Mouse (Mus musculus): ENCODE measurements at regions not wholly inside any gene's neighbourhood (a gene's known extent, or its start where the extent isn't known, plus 50 kb on each side); places are given as distances from the start of the nearest gene placed in this dataset.
"Not testable (repeated sequence)": the region's sequence is repeated elsewhere in the genome, so short reads cannot be mapped to it uniquely, and the experiment has no call there.

DNA sequence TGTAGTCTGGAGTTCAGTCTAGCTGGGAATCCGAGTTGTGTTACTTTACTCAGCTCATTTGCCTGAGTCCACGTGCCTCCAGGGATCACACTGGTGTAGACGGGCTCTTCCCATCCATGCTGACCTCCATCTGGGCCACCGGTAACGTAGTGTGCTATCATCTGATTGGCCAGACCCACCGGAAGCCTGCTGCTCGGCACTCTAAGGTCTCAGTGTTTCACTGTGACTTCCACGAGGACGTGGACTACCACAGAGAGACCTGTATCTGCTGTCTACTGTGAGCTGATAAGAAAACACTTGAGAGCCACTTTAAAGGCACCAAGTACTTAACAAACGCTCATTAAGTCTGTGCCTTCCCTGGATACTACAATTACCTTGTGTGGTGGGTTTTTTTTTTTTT is 262.8 kb upstream of the Nr5a2 start:
- DNase-seq (ENCODE audit: low spot score in 2 of 2) = no peak

DNA sequence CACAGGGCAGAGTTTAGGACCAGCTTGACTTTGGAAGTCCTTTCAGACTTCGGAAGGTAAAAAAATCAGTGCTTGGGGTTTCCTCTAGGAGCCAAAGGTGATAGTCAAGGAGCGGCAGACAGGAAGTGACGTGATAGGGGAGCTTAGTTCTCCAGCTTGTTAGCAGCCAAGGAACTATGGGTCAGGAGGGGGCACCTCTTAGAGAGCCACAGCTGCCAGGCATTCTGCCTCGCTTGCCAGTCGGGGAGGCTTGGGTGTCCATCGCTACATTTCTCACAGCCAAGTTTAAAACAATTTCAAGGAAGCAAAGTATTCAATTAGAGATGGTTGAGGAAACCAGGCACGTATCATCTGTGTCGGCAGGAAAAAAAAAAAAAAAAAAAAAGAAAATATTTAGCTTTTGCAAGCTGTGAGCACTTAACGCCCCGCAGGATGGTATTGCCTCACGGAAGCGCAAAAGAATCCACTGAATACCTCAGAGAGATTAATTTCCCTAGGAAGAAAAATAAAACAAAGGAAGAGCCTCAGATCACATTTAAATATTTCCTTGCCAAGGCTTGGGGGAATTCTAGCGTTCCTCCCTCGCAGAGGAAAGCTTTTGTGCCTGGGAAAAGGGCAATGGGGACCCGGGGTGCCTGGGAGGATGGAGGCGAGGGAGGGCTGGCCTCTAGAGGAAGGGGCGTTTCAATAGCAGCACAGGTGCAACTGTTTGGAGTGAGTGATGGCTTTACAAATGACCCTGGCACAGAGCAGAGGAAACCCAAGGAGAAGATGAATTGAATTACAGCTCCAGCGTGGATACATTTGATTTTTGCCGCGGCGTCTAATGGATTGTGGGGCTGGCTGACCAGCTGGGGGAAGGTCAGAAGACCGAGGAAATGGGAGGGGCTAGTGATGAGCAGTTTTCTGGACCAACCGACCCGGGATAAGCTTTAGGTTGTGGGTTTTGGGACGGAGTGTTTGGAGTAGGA is 261.1 kb upstream of the Nr5a2 start:
- DNase-seq (ENCODE audit: low spot score in 2 of 2) = no peak

DNA sequence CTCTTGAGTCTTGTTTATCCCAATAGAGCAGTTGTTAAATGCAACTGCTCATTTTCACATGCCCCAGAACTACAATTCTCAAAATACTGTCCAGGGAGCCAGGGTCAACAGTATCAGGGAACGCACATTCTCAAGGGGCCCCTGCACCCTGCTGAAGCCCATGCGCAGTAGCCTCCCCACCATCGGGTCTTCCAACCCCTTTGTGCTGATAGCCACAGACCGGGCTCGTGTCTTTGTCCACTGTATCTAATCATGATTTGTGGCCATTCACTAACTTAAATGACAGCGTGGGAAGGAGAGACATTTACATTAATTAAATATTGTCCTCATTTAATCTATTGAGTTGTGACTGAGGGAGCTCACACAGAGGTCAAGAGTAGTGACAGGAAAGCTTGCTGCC is 260.0 kb upstream of the Nr5a2 start:
- DNase-seq (ENCODE audit: low spot score in 2 of 2) = no peak

DNA sequence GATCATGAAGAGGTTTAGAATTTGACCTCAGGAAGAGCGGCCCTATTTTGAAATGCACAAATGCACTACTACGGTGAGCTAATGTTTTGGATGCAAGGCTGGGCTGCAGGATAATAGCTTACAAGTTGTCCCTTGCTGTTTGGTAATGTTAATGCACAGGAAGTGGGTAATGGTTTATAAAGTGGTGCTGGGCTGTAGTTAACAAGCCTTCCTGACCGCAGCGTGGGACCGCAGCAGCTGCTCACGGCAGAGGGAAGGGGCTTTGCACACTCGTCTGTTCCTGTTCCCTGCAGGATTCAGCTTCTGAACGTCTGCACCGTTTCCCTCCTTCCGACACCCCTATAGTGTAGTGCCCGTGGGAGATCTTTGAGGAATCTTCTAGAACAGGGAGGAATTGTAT is 258.4 kb upstream of the Nr5a2 start:
- DNase-seq (ENCODE audit: low spot score in 2 of 2) = no peak

DNA sequence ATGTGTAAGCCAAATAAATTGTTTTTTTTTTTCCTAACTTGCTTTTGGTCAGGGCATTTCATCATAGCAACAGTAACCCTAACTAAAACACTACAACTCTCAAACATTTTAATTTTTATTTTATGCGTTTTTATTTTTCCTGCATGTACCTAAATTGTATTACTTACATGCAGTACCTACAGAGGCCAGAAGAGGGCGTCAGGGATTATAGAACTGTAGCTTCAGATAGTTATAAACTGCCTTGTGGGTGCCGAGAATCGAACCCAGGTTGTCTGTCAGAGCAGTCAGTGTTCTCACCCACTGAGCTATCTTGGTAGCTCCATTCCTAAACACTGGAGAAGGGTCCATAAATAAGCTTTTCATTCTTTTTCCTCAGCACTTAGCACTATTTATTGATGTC is 257.8 kb upstream of the Nr5a2 start:
- no peak for DNase-seq (ENCODE audit: low spot score in 2 of 2)

DNA sequence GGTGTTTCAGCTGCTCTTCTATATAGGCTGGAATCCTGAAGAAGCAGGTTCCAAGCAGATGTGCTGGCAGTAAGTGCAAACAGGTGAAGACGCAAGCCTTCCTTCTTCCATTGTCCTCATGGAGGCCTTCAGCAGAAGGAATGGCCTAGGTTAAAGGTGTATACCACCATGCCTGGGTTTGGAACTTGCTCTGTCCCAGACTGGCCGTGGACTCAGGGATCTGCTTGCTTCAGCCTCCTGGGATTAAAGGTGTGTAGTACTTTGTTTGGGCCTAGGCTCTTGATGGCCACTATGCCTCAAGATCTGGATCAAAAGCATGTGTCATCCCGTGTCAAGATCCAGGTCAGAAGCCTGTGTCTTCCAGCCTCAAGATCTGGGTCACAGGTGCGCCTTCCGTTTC is 257.0 kb upstream of the Nr5a2 start:
- DNase-seq (ENCODE audit: low spot score in 2 of 2) = no peak

DNA sequence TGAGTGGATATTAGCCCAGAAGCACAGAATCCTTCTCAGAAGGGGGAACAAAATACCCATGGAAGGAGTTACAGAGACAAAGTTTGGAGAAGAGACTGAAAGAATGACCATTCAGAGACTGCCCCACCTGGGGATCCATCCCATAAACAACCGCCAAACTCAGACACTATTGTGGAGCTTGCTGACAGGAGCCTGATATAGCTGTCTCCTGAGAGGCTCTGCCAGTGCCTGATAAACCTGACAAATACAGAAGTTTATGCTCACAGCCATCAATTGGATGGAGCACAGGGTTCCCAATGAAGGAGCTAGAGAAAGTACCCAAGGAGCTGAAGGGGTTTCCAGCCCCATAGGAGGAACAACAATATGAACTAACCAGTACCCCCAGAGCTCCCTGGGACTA is 254.1 kb upstream of the Nr5a2 start:
- not testable (repeated sequence) for DNase-seq (ENCODE audit: low spot score in 2 of 2)

DNA sequence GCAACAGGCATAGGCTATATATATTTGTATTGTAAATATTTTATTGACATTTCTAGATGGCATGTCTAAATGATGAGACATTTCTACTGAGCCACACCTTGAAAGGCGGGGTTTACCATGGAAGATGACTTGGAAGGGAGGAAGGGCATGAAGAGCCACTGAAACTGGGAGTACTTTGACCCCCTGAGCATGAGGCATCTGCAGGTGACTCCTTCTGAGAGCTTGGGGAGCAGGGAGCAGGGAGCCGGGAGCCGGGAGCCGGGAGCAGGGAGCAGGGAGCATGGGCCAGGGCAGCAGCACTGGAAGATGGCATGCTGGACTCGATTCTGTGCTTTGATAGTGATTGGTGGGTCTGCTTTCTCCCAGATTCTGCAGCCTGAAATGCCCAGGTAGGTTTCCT is 253.5 kb upstream of the Nr5a2 start:
- no peak for DNase-seq (ENCODE audit: low spot score in 2 of 2)

DNA sequence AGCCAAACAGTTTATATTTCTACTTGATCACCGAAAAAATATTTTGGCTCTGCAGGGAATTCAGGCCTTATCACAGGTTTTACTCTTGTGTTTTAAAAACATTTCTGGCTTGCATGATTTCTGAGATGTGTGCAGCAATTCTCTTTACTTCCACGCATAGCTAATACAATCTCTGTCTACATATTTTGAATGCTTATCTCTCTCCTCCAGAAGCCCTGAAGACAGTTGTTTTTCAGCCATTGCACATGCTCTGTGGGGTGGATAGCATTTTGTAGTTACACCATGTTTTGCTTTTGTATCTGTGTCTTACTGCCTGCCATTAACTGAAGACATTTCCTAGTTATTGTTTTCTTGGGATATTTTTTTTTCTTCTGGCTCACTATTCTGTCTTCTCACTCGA is 252.6 kb upstream of the Nr5a2 start:
- no peak for DNase-seq (ENCODE audit: low spot score in 2 of 2)

DNA sequence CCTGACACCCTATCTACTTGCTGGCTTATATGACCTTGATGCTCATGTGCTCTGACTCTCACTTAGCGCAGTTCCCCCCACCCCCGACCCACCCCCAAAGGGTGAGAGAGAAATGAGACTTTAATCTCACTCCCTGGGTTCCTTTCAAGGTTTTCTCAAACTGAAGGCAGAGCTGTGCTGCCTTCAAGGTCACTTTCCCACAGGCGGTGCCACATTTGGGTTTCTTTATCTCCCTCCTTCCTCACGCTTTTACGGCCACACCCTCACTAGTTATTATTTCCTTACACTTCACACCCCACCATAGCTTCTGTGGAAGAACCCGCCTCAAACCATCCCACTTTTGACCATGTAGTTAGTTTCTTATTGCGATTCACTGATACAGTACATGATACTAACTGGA is 244.1 kb upstream of the Nr5a2 start:
- DNase-seq (ENCODE audit: low spot score in 2 of 2) = no peak

DNA sequence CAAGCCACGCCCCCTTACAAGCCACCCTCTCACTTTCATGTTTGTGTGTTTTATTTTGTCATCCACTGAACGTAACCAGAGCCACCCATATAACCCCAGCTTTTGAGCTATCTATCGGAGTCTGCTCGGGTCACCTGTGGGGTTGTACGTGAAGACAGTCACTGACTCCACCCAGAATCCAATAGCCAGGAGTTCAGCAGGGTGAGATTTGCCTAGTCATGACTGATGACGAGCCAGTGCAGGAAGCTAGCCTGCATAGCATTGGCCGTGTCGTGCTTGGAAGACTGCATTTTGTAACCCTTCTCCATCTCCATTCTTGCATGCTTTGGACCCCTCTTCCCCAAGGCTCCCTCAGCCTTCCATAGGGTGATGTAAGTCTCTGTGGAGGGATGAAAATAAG is 243.3 kb upstream of the Nr5a2 start:
- DNase-seq (ENCODE audit: low spot score in 2 of 2) = no peak

DNA sequence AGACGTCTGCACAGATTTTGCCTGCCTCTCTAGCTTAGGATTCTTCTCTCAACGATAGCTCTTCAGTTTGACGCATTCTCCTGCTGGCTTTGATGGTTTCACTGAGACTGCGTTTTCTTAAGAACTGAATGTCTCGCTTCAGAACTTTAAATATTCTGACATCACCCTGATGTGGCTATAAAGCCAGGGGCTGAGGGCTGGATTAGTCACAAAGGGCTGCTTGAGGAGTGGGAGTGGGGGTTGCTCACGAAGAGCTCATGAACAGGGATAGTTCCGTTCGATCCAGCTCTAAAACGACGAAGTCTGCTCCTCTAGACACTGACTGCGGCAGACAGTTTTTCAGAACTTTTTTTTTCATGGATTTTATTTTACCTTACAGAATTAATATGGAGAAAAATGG is 240.7 kb upstream of the Nr5a2 start:
- no peak for DNase-seq (ENCODE audit: low spot score in 2 of 2)

DNA sequence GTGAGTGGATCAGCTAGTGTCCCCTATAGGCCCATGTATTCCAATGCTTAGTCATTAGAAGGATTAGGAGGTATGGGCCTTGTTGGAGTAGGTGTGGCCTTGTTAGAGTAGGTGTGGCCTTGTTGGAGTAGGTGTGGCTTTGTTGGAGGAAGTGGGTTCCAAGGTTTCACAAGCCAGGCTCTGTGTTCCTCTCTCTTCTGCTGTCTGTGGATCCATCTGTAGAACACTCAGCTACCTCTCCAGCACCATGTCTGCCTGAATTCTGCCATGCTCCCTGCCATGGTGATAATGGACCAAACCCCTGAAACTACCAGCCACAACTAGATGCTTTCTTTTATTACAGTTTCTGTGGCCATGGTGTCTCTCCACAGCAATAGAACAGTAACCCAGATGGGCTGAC is 235.7 kb upstream of the Nr5a2 start:
- DNase-seq (ENCODE audit: low spot score in 2 of 2) = no peak

DNA sequence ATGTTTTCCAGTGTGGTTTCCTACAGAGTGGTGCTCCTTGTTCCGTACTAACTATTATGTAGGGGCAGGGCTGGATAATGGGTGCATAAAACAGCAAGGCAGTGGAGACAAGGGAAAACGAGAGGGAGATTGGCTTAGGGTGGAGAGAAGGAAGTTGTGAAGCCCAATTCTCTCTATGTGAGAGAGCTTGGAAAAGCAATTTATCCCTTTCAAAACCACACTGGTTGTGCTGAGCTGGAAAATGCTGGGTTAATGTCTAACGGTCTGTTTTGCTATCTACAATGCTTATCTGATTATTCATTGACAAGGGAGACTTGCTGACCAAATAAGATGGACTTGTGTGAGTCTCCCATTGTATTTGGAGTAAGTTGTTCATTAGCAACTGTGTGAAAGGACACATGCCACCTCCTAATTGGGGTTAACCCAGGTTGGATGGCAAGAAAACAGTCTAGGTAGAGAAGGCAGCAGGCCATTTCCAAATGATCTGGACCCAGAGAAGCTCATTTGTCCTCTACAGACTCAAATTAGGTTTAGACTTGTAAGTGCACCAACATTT is 234.9 kb upstream of the Nr5a2 start:
- DNase-seq (ENCODE audit: low spot score in 2 of 2) = no peak

DNA sequence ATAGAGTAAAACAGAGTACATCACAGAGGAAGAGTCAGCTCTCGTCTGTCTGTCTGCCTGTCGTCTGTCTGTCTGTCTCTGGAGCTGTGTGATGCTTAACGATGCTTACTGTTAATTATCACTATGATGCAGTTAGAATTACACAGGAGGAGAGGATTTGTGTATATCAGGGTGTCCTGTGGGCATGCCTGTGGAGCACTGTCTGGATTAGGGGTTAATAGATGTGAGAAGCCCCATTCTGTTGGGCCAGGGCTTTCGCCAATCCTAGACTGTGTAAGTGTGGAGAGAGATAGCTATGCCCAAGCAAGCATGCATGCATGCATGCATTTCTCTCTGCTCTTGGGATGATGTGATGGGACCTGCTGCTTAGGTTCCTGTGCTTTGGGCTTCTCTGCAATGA is 218.0 kb upstream of the Nr5a2 start:
- no peak for DNase-seq (ENCODE audit: low spot score in 2 of 2)

DNA sequence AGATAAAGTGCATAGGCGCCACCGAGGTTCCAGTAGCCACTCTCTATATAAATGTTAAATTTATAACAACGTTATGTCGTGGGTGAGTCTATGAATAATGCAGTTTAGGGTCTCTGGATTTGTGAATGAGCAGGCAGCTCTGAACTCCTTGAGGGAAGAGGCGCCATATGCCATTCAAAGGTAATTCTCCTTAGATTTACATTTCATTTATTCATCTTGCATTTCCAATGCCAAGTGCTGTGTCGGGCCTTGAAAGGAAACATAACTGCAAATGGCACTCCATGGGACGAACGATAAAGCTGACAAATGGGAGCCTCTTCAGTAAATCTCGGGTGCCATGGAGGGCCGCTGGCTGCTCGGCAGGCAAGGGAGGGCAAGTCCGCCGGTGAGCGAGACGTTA is 216.4 kb upstream of the Nr5a2 start:
- no peak for DNase-seq (ENCODE audit: low spot score in 2 of 2)

DNA sequence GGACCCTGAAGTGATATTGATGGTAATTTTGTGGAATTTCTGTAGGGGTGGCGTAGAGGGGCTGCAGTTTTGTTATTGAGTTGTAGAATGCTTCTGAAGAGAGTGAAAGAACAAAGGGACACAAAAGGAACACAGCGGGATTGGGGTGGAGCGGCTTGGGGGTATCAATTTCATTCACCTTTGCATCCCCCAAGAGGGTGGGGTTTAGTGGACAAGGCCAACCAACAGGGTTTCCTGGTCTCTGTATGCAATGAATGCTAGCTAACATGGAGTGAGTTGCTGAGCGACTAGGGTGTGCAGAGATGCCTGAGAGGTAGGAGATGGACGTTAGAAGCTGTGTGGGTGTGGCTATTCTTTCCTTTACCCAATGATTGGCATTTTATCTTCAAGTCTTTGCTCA is 213.8 kb upstream of the Nr5a2 start:
- DNase-seq (ENCODE audit: low spot score in 2 of 2) = no peak

DNA sequence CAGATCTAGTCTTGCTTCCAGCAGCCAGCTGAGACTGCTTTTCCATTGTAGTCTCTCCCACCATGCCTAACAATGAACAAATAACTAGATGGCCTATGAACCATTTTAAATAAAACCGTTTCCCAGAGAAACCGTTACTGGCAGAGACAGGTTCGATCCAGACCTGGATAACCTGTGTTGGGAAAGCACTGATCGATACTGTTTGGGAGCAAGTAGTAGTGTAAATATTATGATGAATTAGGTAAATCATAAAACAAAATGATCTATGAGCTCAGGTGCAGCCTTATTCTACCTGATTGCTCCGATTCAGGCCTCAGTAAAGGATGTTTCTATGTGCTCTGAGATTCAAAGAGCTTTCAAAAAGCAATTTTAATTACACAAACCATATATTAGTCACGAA is 211.9 kb upstream of the Nr5a2 start:
- no peak for DNase-seq (ENCODE audit: low spot score in 2 of 2)

DNA sequence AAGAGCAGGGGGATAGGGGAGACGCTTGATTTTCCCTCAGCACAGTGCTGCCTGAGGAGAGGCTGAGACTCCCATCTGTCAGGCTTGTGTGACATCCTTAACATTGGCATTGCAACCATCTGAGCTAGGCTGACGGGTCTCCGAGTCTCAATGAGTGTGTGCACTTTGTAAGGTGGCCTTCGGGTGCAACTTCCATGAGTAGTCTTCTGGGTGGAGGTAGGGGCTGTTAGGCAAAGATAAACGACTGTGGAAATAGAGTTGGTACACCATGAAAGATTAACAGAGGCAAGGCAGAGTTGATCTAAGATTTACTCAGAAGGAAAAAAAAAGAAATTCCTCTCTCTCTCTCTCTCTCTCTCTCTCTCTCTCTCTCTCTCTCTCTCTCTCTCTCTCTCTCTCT is 211.2 kb upstream of the Nr5a2 start:
- DNase-seq (ENCODE audit: low spot score in 2 of 2) = no peak

DNA sequence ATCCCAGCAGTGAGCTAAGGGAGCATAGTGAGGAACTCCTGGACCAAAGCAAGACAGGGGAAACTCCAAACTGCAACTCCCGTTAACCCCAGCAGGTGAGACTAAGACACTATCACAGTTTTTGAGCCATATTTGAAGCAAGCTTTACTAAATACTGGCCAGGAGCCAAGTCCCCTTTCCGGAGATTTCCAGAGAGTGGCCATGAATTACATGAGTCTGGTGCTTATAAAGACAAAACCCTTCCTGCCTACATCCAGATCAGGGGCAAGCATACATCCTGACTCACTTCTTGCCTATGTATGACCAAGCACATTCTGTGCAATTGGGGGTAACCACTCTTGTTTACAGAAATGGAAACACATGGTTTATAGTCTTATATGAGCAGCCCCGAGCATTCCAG is 187.6 kb upstream of the Nr5a2 start:
- no peak for DNase-seq (ENCODE audit: low spot score in 2 of 2)

DNA sequence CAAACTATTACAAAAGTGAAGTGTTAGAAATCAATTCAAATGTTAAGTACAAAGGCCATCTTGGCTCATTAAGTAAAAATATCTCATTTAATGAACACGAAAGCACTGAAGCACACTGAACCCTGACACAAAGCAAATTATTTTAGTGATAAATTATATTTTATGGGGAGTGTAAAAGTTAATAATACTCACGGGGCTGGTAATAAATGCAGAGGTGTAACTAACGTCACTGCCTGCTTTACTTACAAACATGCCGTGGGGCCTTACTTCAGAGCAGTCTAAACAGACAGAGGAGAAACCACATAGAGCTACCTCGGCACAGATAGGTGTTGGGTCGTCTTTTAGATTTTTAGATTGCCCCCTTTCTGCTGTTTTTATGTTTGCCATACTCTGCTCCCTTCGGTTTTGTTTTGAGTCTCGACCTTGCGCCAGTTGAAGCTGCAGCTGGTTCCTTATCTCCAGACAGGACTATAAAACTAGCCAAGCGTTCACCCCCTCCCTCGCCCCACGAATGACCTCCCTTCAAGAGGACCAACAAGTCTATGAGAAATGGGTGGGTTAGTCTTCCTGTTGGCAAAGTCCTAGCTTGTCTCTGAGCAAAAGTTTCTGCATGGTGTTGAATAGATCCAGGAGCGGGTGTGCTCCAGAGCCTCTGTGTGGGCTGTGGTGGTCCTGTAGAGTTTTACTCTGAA is 181.8 kb upstream of the Nr5a2 start:
- DNase-seq (ENCODE audit: low spot score in 2 of 2) = no peak

DNA sequence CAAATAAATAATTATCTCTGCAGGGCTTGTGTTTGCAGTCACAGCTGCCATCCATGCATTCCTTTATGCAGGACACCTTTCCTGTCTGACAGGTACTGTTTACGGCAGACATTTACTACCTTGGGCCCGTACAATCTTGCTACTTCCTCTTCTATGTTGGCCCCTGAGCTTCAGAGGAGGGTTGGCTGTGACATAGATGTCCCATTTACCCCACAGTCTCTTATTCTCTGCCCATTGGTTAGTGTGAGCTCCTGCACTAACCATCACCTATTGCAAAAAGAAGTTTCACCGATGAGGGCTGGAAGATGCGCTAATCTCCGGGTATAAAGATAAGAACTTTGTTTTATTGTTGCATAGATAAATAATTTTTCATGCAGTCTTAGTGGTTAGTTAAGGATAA is 181.1 kb upstream of the Nr5a2 start:
- DNase-seq (ENCODE audit: low spot score in 2 of 2) = no peak

DNA sequence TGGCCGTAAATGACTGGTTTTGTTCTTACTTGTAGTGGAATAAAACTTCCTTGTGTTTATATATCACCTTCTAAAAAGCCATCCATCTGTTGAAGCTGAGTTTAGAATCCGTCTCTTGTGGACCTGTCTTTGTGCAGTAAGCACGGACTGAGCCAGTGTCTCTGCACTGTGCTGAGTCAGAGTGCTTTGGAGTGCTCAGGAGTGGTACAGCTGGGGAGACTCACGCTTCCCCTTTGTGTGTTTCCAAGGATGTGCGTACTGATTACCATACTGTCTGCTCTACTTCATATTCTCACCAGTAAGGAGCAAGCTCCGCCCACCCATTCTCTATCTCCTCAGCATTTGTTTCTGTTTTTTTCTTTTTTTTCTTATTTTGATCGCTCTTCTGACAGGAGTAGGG is 175.9 kb upstream of the Nr5a2 start:
- no peak for DNase-seq (ENCODE audit: low spot score in 2 of 2)
